Mouse (Mus musculus) ovary, adult 18-20 months (tissue): ENCODE results near the gene Slfn14.
"Not testable (repeated sequence)": the region's sequence is repeated elsewhere in the genome, so short reads cannot be mapped to it uniquely, and the experiment has no call there.

Source experiments
- DNase-seq: peaks from one replicate; pipeline ENCODE4 v3.0.0; 2022; ENCODE audit warnings: low spot score, mixed read lengths

The Slfn14 gene

DNA sequence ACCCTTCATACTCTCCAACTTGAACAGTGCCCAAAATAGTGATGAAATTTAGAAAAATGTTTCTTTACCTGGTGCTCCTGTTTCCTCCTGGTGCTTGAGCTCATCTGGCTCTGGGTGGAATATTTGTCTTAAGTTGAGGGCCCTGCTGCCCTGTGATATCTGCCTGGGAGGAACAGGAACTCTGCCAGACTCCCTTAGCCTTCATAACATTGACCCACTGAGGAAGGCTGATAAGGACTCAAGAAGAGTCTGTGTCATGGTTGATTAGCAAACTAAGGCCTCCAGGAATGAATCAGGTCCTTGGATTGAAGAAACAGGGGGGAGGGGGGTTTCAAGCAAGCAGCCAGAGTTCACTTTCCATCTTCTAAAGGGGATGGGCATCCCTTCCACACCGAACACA, at the start of gene Slfn14:
TSS of gene Slfn14 (minus strand) at position 161 of the 400 bp plus-strand sequence.
- DNase-seq = peak; percentile 46

DNA sequence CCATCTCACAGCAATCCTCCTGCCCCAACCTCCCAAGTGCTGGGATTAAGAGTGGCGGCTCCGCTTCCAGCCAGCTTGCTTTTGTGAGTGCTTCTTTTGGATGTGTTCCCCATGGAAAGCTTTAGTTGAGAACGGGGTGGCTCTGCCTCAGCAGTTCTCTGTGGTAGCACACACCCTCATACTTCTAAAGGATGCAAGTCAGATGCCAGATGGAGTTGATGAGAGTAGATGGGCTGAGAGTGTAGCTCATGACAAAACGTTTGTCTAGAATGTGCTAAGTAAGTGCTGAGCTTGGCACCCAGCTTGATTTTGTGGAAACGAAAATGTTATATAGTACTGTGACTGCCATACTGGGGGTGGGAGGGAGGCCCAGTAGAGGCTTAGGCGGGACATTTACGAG, 49.3 kb upstream of the Slfn14 start:
- no peak for DNase-seq

DNA sequence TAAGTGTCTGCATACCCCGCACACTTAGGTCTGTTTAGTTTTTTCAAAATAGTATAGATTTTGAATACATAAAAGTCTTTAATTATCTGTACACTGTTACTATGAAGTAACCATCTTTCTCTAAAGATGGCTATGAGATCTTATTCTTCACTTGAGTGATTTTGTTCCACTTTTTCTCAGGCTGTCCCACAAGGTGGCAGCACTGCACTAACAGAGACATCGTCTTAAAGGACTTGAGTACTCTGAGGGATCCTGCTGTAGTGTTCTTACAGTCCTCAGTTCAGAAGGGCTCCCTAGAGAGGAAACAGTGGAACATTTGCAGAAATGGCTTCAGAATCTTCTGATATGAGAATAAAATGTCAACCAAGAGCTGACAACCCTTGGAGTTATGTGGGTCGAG, 40.9 kb upstream of the Slfn14 start:
- no peak for DNase-seq

DNA sequence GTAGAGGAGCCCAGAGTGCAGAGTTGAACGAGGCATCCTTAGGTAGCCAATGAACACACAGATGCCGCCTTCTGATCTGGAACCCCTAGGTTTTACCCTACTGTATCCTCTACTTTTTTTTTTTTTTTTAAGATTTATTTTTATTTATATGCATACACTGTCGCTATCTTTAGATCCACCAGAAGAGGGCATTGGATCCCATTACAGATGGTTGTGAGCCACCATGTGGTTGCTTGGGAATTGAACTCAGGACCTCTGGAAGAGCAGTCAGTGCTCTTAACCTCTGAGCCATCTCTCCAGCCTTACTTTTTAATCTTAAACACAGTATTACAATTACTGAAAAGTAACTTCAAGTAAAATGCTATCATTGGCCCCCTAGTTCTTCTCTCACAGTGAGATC, 40.2 kb upstream of the Slfn14 start:
- not testable (repeated sequence) for DNase-seq

DNA sequence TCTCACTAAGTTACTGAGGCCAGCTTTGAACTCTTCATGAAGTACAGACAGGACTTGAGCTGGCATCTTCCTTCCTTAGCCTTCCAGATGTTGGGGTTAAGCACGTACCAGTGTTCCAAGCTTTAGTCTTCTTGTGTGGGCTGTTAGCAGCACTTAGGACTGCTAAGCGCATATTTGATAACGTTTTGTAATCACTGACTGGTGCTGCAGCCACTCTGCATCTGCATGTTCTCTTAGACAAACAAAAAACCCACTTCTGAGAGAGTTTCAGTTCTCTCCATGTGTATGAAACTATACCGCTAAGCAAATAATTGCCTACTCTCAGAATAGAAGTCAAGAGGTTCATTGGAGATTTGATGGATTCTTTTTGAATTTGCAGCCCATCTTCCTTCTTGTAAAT, 32.5 kb upstream of the Slfn14 start:
- DNase-seq = no peak

DNA sequence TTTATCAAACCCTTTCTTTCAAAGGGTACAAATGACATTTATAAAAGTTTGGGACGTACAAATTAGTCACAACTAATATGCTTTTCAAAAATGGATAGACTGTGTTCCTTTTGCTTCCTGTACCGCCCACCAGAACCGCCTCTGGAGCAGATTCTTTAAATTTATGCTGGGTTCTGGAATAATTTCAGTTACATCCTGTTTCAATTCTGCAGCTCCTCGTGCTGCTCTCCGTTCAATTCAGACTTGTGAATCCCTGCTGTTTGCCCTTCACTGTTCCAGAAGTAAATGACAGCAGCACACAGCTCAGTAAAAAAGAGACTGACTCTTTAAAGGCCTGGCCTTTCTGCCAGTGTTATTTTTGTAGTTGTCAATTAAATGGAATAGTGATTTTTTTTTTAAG, 25.9 kb upstream of the Slfn14 start:
- no peak for DNase-seq

DNA sequence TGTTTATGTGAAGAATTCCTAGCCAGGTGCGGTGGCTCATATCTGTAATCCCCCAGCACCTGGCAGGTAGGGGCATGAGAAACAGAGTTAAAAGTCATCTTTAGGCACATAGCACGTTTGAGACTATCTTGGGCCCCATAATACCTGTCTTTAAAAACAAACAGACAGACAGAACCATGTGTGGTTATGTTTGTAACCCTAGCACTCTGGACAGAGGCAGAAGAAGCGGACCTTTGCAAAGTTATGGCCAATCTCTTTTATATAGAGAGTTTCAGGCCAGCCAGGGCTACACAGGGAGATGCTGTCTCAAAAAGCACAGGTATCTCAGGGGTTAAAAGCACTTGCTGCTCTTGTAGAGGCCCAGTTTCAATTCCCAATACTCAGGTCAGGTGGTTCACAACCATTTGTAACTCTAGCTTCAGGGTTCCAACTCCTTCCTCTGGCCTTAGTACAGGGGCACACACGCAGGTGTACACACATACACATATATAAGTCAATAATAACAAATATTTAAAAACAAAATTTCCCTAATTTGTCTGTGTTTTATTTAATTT, 20.3 kb upstream of the Slfn14 start:
- no peak for DNase-seq

DNA sequence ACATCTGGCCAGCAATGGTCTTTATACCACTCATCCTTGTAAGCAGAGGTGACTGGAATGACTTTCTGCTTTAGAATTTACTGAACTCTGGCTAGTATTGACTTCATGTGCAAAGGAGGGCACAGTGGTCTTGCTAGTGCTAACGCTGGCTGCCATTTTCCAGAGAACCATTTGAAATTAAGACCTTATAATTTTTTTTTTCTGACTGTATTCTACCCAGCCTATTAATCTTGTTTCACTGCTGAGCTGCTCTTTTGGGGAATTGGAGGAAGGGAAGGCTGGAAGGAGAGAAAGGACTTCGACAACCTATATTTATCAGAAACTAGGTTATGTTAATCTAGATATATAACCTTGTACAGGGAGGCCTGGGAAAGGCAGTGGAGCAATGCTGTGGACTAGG, 18.0 kb upstream of the Slfn14 start:
- DNase-seq = no peak

DNA sequence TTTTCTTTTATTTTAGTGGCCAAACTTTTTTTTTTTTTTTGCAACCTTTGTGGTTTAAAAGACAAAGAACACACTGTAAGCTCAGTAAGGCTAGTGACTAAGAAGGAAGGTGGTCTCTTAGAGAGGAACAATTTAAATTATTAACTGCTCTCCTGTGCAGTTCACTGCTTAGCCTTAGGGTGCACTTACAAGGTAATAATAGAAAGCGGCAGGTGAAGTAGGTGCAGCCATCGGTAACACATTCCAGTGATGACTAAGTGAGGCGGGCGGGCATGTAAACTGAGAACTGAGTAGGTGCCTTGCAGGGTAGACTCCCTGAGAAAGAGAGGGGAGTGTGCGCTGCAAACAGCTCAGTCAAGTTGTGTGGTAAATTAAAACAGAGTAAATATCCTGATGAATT, 17.2 kb upstream of the Slfn14 start:
- no peak for DNase-seq

DNA sequence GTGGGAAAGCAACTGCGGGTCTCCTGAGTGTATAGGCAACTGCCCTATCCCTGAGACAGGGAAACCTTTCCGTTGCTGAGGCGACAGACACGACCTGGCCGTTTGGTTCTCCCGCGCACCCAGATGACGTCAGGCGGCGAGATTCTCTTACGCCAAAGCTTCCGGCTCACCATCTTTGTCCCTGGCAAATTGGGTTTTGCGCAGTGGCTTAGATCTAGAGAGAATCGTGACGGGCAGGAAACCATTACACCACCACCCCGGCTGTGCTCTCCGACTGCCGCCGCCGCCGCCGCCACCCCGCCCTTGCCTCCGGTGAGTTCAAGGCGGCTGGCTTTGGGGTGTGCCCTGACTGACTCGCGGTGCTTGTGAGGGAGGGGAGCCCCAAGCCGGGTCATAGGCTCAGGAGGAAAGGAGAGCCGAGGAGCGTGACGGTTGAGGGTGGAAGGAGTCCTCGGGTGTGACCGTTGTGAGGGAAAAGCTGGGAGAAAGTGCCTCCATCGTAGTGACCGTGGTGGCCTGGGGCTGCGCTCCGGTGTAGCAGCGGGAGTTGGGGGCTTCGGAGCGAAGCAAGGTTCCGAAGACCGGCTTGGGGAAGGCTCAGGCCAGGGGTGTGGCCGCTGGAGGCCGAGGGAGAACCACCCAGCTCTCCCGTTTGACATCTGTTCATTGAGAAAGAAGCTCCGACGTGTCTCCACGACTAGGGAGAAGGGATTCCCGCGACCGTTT, 16.2 kb upstream of the Slfn14 start, which contains the start of gene Pex12:
TSS of gene Pex12 (minus strand) at position 61 of the 726 bp plus-strand sequence.
- peak; percentile 85 for DNase-seq

DNA sequence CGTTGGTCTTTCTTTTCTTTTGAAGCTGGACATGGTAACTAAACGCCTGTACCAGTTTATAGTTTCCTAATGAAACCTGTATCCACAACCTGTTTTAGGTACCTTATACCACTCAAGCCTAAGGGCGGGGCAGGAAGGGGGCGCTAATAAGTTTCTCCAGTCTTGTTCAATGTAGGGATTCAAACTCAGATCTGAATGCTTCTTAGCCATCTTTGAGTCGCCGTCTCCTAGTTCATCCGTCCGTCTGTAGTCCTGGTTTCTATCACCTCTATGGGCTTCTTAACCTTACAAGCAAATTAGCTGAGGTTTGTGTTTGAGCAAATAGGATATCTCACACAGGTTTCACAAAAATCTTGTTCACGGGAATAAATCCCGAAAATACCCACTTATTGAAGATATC, 15.6 kb upstream of the Slfn14 start:
- DNase-seq = no peak

DNA sequence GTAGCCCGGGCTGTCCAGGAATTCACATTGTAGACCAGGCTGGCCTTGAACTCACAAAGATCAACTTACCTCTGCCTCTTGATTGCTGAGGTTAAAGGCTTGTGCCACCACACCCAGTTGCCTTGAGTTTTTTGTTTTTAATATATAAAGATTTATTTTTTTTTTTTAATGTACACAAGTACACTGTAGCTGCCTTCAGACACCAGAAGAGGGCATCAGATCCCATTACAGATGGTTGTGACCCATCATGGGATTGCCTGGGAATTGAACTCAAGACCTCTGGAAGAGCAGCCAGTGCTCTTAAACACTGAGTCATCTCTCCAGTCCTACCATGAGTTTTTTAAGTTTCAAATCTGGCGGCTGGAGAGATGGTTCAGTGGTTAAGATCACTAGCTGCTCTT, 14.9 kb upstream of the Slfn14 start:
- no peak for DNase-seq

DNA sequence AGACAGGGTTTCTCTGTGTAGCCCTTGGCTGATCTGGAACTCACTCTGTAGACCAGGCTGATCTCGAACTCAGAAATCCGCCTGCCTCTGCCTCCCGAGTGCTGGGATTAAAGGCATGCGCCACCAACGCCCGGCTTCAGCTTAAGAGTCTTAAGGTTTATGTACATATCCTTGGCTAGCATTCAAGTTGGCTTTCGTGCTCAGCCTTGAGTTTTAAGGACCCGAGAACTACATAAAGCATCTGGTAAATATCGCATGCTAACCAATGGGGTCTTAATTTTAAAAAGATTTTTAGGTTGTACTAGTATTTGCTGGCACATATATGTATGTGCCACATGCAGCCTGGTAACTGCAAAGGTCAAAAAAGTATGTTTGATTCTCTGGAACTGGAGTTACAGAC, 13.2 kb upstream of the Slfn14 start:
- no peak for DNase-seq

DNA sequence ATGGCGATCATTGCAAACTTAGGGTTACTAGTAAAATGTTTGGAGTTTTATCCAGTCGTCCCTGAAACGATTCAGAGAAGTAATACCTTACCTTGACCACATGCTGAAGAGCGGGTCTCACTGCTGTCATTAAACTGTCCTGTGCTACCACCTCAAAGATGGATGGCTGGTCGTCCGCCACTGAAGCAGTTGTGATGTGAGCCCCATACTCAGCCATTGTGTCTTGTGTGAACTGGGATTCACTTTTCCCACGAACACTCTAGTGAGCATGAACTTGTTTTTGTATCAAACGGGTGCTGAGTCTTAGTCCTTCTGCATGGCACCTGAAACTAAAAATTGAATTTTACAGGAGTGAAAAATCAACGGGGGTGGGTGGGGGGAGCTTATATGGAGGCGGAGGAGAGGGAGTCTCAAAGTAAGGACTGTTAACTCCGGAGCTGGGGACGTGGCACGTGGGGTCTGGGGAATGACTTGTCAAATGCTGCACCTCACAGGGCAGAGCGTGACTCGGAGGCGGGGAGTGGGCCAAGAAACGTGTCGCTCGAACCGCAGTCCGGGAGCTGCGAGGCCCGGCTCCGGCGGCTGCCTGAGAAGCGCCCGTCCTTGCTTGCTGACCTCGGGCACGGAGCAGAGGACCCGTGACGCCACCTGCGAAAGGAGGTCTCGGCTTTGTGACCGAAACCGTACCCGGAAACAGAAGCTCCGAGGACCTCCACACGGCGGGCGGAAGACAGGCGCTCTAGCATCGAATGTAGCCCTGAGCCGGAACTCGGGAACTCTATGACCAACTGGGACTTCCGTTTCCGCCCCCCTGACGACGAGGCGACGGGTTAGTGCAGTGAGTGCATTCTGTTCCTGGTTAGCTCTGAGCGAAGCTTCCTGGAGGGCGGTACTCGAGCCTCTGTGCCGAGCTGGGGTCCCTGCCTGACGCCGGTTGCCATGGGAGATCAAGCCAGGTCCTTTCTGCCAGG, 12.0 kb upstream of the Slfn14 start, which contains the start of gene Ap2b1:
TSS of gene Ap2b1 (plus strand) at position 800 of the 971 bp plus-strand sequence.
- peak; percentile 89 for DNase-seq

DNA sequence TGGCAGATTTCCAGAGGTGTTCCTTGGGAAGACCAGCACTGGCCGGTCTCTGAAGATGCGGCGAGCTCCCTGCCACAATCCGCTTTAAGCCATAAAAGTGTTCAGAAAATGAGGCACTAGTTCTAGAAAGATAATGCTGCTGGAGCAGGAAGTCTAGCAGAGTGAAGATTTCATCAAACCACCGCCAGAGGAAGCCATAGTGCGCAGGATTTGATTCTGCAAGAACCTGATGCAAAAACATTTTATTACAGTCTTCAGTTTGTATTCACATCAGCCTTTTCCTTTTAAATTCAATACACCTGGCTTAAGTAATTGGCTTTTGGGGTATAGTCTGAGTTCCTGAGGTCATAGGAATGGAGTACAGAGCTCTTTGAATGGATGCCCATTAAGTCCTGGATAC, 11.3 kb upstream of the Slfn14 start:
- no peak for DNase-seq

DNA sequence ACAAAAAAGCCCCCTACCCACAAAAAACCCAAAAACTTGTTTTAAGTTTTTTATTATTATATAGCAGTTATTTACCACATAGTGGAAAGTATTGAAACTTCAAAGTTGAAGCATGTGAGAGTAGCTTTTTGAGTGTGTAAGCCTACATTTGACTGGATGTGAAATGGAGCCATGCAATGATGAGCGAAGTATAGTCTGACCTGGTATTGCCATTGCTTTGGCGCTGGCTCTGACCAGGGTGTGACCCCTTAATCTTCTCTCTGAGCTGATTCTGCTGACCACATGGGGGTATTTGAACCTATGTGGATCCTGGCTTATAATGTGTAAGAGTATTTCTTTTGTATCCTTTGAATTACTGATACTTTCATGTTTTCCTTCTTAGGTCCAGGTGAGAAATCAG, 7.6 kb upstream of the Slfn14 start:
- DNase-seq = no peak

DNA sequence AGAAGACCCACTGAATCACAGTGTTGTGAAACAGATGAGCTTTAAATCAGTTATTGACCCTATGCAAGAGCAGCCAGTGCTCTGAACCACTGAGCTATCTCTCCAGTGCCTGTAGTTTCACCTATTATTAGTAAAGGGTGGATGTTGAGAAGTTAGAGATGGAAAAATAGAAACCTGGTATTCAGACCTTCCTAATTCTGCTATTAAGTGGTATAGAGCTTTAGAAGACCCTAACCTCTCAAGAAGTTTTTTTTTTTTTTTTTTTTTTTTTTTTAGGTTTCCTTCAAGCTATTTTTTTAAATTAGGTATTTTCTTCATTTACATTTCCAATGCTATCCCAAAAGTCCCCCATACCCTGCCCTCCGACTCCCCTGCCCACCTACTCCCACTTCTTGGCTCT, 6.7 kb upstream of the Slfn14 start:
- DNase-seq = no peak

DNA sequence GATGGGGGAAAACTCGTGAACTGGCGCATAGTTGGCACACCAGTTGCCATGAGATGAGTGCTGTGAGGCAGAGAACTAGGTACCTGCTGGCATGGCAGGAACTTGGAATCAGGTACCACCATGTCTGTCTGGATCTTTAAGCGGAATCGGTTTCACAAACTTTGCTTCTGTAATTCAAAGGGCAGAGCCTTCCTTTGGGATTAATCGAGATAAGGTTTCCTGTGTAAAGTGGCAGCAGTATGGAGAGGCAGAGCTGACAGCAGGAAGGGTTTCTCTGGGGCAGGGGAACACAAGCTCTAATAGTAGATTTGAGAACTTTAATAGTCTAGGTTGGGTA, 5.7 kb upstream of the Slfn14 start:
- DNase-seq = no peak

DNA sequence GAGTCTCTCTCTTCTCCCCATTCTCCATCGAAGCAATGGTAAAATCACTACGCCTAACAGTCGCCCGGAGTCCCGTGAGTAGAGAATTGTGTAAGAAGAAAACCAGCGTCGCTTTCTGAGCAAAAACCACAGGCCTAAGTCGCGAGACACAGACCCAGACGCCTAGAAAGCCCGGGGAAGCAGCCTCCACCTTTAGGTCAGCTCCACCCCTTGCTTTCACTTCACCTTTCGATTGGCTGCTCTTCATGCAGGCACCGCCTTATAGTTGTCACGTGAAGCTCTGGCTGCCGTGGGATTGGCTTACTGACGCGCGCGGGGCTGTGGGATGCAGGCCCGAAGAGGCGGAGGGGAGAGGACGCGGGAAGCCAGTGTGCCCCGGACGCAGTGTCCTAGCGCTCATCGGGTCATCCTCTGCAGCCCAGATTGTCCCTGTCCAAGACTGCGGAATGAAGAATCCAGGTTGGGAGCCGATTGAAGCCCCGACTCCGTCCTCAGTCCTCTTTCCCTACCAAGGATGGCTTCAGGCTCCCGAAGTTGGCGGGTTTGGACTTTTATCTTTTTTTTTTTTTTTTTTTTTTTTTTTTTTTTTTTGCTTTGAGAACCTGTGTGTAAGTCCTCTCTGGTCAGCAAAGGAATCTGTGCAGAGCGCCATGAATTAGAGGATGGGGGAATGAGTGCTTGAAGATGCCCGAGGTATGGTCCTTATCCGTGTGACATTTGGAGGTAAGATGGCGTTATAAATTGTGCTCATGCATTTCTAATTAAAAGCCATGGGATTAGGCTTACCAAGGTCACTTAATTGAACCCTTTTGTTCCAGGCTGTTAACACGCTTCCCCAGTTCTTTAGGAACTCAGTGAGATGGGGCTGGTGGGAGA, 5.1 kb upstream of the Slfn14 start:
- peak; percentile 95 for DNase-seq

DNA sequence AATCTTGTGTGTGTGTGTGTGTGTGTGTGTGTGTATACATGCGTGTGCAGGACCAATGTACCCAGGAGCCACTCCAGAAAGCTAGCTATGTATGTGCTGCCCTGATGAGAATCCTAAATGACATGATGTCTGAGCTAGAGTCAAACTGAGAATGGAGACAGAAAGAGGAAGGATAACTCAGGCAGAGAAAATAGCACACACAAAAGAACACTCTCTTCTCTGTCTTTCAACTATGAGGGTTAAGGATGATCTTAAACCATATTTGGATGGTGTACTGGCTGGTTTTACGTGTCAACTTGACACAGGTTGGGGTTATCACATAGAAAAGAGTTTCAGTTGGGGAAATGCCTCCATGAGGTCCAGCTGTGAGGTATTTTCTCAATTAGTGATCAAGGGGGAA, 3.1 kb upstream of the Slfn14 start:
- no peak for DNase-seq

DNA sequence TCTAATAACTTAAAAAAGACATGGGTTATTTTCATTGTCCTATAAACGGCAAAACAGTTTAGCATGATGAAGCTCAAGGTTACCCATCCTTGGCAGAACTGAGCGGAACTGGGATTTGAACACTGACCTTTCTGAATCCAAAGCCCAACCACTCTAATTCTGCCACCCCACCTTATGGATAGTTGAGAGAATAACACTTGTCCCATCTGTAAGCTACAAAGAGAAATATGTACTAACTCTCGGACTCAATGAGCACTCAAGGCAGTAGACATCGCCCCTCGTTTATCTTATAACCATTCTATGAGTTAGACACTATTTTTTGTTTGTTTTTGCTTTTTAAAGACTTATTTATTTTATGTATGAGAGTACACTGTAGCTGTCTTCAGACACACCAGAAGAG, 2.5 kb upstream of the Slfn14 start:
- DNase-seq = no peak

DNA sequence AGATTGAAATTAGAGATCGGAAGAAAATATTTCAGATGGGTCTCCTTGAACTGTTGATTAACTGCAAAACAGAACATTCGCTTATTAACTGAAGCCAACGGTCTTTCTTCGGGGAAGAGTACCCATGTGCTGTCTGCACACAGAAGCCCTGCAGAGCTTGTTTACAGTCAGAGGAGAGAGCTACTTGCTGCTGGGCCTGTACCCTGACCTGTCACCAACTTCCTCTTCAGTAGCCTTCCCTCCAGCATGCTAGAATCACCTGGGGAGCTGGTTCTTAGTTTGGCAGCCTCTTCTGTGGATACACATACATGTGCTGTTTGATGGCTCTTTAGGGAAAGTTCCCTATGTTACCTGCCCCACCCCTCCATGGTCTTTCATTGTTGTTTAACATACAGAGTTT, 899 bp downstream of the Slfn14 start:
- DNase-seq = no peak
